Mouse (Mus musculus) skeletal muscle tissue, postnatal 0 days (tissue): ENCODE results near the gene Chodl. TPM values are rescaled to one million over a fixed set of nuclear protein-coding genes. Genes with fewer than 3 reads are reported as not detected.

Experiments used
- polyA plus RNA-seq: library from polyadenylated mRNA; unstranded; fragments of >200 nt; fragmentation: Nextera tagmentation; extraction: Ambion mirVana; gene quantifications from 2 replicates; pipeline ENCODE4 v1.2.1, GENCODE M21; 2015

The Chodl gene
- 38.8 TPM in 2 replicates for polyA plus RNA-seq

GRCm38 (mm10) chr16:78930382-78931286 is at the start of gene Chodl:
TSS of gene Chodl (plus strand) at chr16:78930948.

Other genes starting within 250 kb of the Chodl start
- not detected in 2 replicates for gene Tmprss15, start 160.1 kb downstream of the Chodl start, polyA plus RNA-seq